Mouse (Mus musculus): Measurements from ENCODE around the gene Ccdc124. TPM values are rescaled to one million over a fixed set of nuclear protein-coding genes. Genes with fewer than 3 reads are reported as not detected.
A peak's percentile ranks its signal among the peaks of the same experiment; 100 is the strongest.
"Not testable (repeated sequence)": the region's sequence is repeated elsewhere in the genome, so short reads cannot be mapped to it uniquely, and the experiment has no call there.

Gene Ccdc124
- polyA plus RNA-seq, 1 experiment from 2014 or later = 127 TPM

GRCm38 (mm10) chr8:70903582-70903981 lies 29.8 kb upstream of the Ccdc124 start:
- no peak overlapping the region for H3K4me3 ChIP-seq (replicated peaks)
- no peak for ATAC-seq (ENCODE audit: insufficient number of reproducible peaks, insufficient read depth, low FRiP score, low TSS enrichment, low read depth)
- H3K4me2 ChIP-seq = no peak overlapping the region
- peaks cover 18% of the 10 kb centered on the region for H3K4me1 ChIP-seq (replicated peaks)
- H3K9ac ChIP-seq (replicated peaks) = no peak overlapping the region
- no peak overlapping the region for H3K27ac ChIP-seq
- peaks cover 8% of the 10 kb centered on the region; the same call in 1 of the 2 replicates for H3K27me3 ChIP-seq
- no peaks in the 10 kb centered on the region for H3K36me3 ChIP-seq
- no peaks in the 10 kb centered on the region for H3K9me3 ChIP-seq

- 57% methylated on average over 4 of the region's 4 CpGs for WGBS
- peaks cover 8% of the 10 kb centered on the region; the same call in 1 of the 2 replicates for H3K27me3 ChIP-seq
- H3K4me2 ChIP-seq = no peak overlapping the region
- no peak for ATAC-seq (ENCODE audit: insufficient number of reproducible peaks, insufficient read depth, low FRiP score, low TSS enrichment, low read depth)
- no peaks in the 10 kb centered on the region for H3K9me3 ChIP-seq
- no peaks in the 10 kb centered on the region for H3K36me3 ChIP-seq
- H3K4me3 ChIP-seq (replicated peaks) = no peak overlapping the region
- peaks cover 22% of the 10 kb centered on the region for H3K4me1 ChIP-seq (replicated peaks)
- H3K9ac ChIP-seq (replicated peaks) = no peak overlapping the region
- H3K27ac ChIP-seq = no peak overlapping the region
These were observed 29.4 kb upstream of the Ccdc124 start for GRCm38 (mm10) chr8:70903112-70903511.

GRCm38 (mm10) chr8:70902211-70902610 lies 28.5 kb upstream of the Ccdc124 start:
- Histone ChIP-seq H3K4me2 (no peak overlapping the region), H3K4me3 (replicated peaks) (no peak overlapping the region), H3K9me3 (no peaks in the 10 kb centered on the region), H3K27ac (no peak overlapping the region), H3K9ac (replicated peaks) (no peak overlapping the region), H3K36me3 (no peaks in the 10 kb centered on the region), H3K27me3 (peaks cover 8% of the 10 kb centered on the region; the same call in 1 of the 2 replicates), H3K4me1 (replicated peaks) (peaks cover 22% of the 10 kb centered on the region)
- WGBS = 41% methylated on average over 5 of the region's 5 CpGs
- no peak for ATAC-seq (ENCODE audit: insufficient number of reproducible peaks, insufficient read depth, low FRiP score, low TSS enrichment, low read depth)

GRCm38 (mm10) chr8:70900872-70901387 lies 27.2 kb upstream of the Ccdc124 start:
- Histone ChIP-seq H3K4me3 (replicated peaks) (no peak overlapping the region), H3K36me3 (peaks cover 4% of the 10 kb centered on the region), H3K9me3 (no peaks in the 10 kb centered on the region), H3K9ac (replicated peaks) (no peak overlapping the region), H3K4me2 (no peak overlapping the region), H3K27ac (no peak overlapping the region), H3K4me1 (replicated peaks) (peaks cover 18% of the 10 kb centered on the region), H3K27me3 (peaks cover 8% of the 10 kb centered on the region; the same call in 1 of the 2 replicates)
- WGBS = 78% methylated on average over 2 of the region's 2 CpGs
- ATAC-seq (ENCODE audit: insufficient number of reproducible peaks, insufficient read depth, low FRiP score, low TSS enrichment, low read depth) = no peak

GRCm38 (mm10) chr8:70899226-70899625 lies 25.5 kb upstream of the Ccdc124 start:
- ATAC-seq (ENCODE audit: insufficient number of reproducible peaks, insufficient read depth, low FRiP score, low TSS enrichment, low read depth) = no peak
- Histone ChIP-seq H3K9me3 (no peaks in the 10 kb centered on the region), H3K9ac (replicated peaks) (no peak overlapping the region), H3K4me2 (no peak overlapping the region), H3K4me3 (replicated peaks) (no peak overlapping the region), H3K27me3 (peaks cover 18% of the 10 kb centered on the region), H3K27ac (no peak overlapping the region), H3K36me3 (peaks cover 21% of the 10 kb centered on the region), H3K4me1 (replicated peaks) (peaks cover 16% of the 10 kb centered on the region)
- 86% methylated on average over 2 of the region's 2 CpGs for WGBS

GRCm38 (mm10) chr8:70898661-70899198 lies 25.0 kb upstream of the Ccdc124 start:
- H3K9me3 ChIP-seq = no peaks in the 10 kb centered on the region
- 31% methylated on average over 2 of the region's 2 CpGs for WGBS
- H3K4me2 ChIP-seq = peak overlapping the region; percentile 85
- ATAC-seq (ENCODE audit: insufficient number of reproducible peaks, insufficient read depth, low FRiP score, low TSS enrichment, low read depth) = no peak
- peaks cover 23% of the 10 kb centered on the region for H3K27me3 ChIP-seq
- H3K36me3 ChIP-seq = peaks cover 26% of the 10 kb centered on the region
- peak overlapping the region; percentile 42 for H3K9ac ChIP-seq (replicated peaks)
- H3K27ac ChIP-seq = 0 out of 2 replicates have a peak overlapping the region, but pooled peaks have one; percentile 29
- peaks cover 16% of the 10 kb centered on the region for H3K4me1 ChIP-seq (replicated peaks)
- H3K4me3 ChIP-seq (replicated peaks) = peak overlapping the region; percentile 85; the same call in 1 of the 2 replicates

- WGBS = 1% methylated on average over 20 of the region's 20 CpGs
- Histone ChIP-seq H3K4me3 (replicated peaks) (peak overlapping the region; percentile 85), H3K9ac (replicated peaks) (peak overlapping the region; percentile 75), H3K9me3 (no peaks in the 10 kb centered on the region), H3K27ac (peak overlapping the region; percentile 87), H3K4me1 (replicated peaks) (peaks cover 22% of the 10 kb centered on the region), H3K36me3 (peaks cover 32% of the 10 kb centered on the region), H3K27me3 (peaks cover 31% of the 10 kb centered on the region), H3K4me2 (peak overlapping the region; percentile 85)
- ATAC-seq (ENCODE audit: insufficient number of reproducible peaks, insufficient read depth, low FRiP score, low TSS enrichment, low read depth) = peak; percentile 39
These were observed 24.1 kb upstream of the Ccdc124 start for GRCm38 (mm10) chr8:70897681-70898413.

GRCm38 (mm10) chr8:70897021-70897680 lies 23.4 kb upstream of the Ccdc124 start, which contains the start of gene Rpl18a:
TSS of gene Rpl18a (minus strand) at chr8:70897412.
- peaks cover 29% of the 10 kb centered on the region for H3K4me1 ChIP-seq (replicated peaks)
- H3K9ac ChIP-seq (replicated peaks) = peak within 1 kb of the TSS; percentile 90
- H3K36me3 ChIP-seq = peaks cover 32% of the 10 kb centered on the region
- H3K9me3 ChIP-seq = no peaks in the 10 kb centered on the region
- H3K27me3 ChIP-seq = peaks cover 34% of the 10 kb centered on the region
- peak within 1 kb of the TSS; percentile 87 for H3K27ac ChIP-seq
- H3K4me3 ChIP-seq (replicated peaks) = peak within 1 kb of the TSS; percentile 85
- WGBS = under 1% methylated on average over 60 of the region's 60 CpGs
- ATAC-seq (ENCODE audit: insufficient number of reproducible peaks, insufficient read depth, low FRiP score, low TSS enrichment, low read depth) = peak; percentile 98
- peak within 1 kb of the TSS; percentile 98 for H3K4me2 ChIP-seq

- ATAC-seq (ENCODE audit: insufficient number of reproducible peaks, insufficient read depth, low FRiP score, low TSS enrichment, low read depth) = no peak
- H3K4me2 ChIP-seq = peak overlapping the region; percentile 98
- peak overlapping the region; percentile 90 for H3K9ac ChIP-seq (replicated peaks)
- H3K9me3 ChIP-seq = no peaks in the 10 kb centered on the region
- peaks cover 32% of the 10 kb centered on the region for H3K36me3 ChIP-seq
- WGBS = 4% methylated on average over 25 of the region's 25 CpGs
- peaks cover 36% of the 10 kb centered on the region for H3K4me1 ChIP-seq (replicated peaks)
- H3K27ac ChIP-seq = peak overlapping the region; percentile 66; the same call in 1 of the 2 replicates
- H3K27me3 ChIP-seq = peaks cover 37% of the 10 kb centered on the region
- peak overlapping the region; percentile 85 for H3K4me3 ChIP-seq (replicated peaks)
These were observed 22.7 kb upstream of the Ccdc124 start for GRCm38 (mm10) chr8:70896316-70897020.

- not testable (repeated sequence) for H3K9ac ChIP-seq (replicated peaks); ATAC-seq (ENCODE audit: insufficient number of reproducible peaks, insufficient read depth, low FRiP score, low TSS enrichment, low read depth); H3K9me3 ChIP-seq; H3K27ac ChIP-seq
- Histone ChIP-seq H3K4me2 (peak overlapping the region; percentile 98), H3K36me3 (peaks cover 32% of the 10 kb centered on the region), H3K27me3 (peaks cover 45% of the 10 kb centered on the region), H3K4me1 (replicated peaks) (peaks cover 39% of the 10 kb centered on the region), H3K4me3 (replicated peaks) (peak overlapping the region; percentile 85)
- WGBS = 83% methylated on average over 24 of the region's 24 CpGs
These were observed 22.0 kb upstream of the Ccdc124 start for GRCm38 (mm10) chr8:70895571-70896259.
